Mouse (Mus musculus): ENCODE results near the gene Psma1. TPM values are rescaled to one million over a fixed set of nuclear protein-coding genes. Genes with fewer than 3 reads are reported as not detected.

The Psma1 gene
- polyA plus RNA-seq, 1 experiment = 4.9 TPM

DNA sequence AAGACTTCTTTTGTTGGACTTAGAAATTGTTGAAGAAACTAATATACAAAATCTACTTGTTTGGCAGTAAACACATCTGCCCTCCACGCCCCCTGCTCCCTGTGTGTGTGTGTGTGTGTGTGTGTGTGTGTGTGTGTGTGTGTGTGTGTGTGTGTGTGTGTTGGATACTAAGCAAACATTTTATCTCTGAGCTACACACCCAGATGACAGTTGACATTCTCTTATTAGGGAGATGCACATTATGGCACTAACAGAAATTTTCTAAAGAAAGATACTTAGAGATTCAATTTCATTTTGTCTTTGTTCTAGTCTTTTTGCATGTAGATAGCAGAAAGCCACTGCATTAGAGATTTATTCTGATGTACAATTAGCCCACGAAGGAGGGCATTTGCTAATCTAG is 59.0 kb downstream of the Psma1 start:
- Histone ChIP-seq H3K4me1 (no peaks in the 10 kb centered on the region), H3K4me3 (replicated peaks) (no peak overlapping the region), H3K36me3 (replicated peaks; ENCODE audit: low read length) (peaks cover 79% of the 10 kb centered on the region), H3K9me3 (no peaks in the 10 kb centered on the region), H3K27me3 (replicated peaks) (no peaks in the 10 kb centered on the region)
- no peak for TF ChIP-seq GATA1 (IDR thresholded peaks at IDR 0.05; ENCODE audit: borderline replicate concordance, low read length)
- TF ChIP-seq FLI1 (IDR thresholded peaks at IDR 0.05; ENCODE audit: low read length) = no peak

Other genes with a start within 250 kb of the Psma1 start
- gene Rras2, start 158.3 kb downstream of the Psma1 start, polyA plus RNA-seq (2012; ENCODE audit: insufficient read depth, low replicate concordance) = 1.6 and 8.4 TPM in 2 replicates
- gene Copb1, start 21.4 kb downstream of the Psma1 start, polyA plus RNA-seq (2012; ENCODE audit: insufficient read depth, low replicate concordance) = 3.3 TPM in 1 of 2 replicates, not detected in the other
- 0.32 and 0.45 TPM in 2 replicates for gene Pde3b, start 139.2 kb upstream of the Psma1 start, polyA plus RNA-seq (2012; ENCODE audit: insufficient read depth, low replicate concordance)

Data from megakaryocyte, embryonic 14.5 days (primary cell).